In the genomic region with DNA sequence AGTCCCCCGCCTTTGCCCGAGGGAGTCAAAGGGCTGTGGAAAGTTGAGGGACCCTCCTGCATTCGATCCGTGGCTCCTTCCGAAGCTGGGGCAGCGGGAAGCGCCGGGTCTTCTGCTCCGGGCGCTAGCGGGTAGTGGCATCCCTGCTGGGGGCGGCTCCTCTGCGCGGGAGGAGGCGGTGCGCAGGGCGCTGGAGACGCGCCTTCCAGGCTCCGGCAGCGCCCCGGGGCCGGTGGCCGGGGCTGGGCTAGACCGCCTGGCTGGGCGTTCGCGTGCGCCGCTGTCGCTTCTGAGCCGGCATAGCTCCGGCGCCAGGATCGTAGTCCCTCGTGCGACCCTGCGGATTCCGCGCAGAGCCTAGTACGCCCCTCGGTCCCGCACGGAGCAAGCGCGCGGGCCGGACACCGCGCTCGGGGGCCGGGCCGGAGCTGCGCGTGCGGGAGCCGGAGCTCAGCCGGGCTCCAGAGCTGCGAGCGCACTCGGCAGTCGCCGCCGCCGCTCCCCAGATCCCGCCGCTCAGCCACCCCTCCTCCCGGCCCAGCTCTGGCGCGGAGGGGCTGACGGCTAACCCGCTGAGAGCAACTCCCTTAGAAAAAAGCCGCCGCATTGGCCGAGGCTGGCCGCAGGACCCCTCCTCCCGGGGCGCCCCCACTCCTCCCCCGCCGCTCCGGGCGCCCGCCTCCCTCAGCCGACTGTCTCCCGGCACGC, we compare ENCODE assay signal across 8 mouse cellular contexts. TPM values are rescaled to one million over a fixed set of nuclear protein-coding genes. Genes with fewer than 3 reads are reported as not detected.
DNase-seq lines count a peak whose midpoint lies in the region; ATAC-seq and TF ChIP-seq lines count a peak whose summit lies in the region.

Gene Bmper, plus strand, starts transcription at position 236 of the 708 bp plus-strand sequence.

- no peaks in the 10 kb centered on the region for H3K79me2 ChIP-seq in C2C12 (ENCODE audit: control insufficient read depth, insufficient read depth)

- 0 out of 2 replicates have a peak, but pooled peaks cover 9% of the 10 kb centered on the region for H3K4me1 ChIP-seq in embryonic facial prominence, embryonic 12.5 days
- H3K4me1 ChIP-seq in kidney, embryonic 15.5 days = peaks cover 15% of the 10 kb centered on the region
- H3K4me1 ChIP-seq in liver, embryonic 13.5 days (replicated peaks) = 0 out of 2 replicates have a peak, but pooled peaks cover 3% of the 10 kb centered on the region
- H3K4me1 ChIP-seq in neural tube, embryonic 12.5 days = peaks cover 7% of the 10 kb centered on the region

- DNase-seq in adrenal gland, adult 8-10 months = peak; percentile 15
- DNase-seq in heart, adult 9 months (ENCODE audit: low spot score in 2 of 2) = peak; percentile 49 to 55
- DNase-seq in liver, embryonic 13.5 days = no peak
- DNase-seq in urinary bladder, postnatal 36 days (ENCODE audit: low spot score in 2 of 2) = peak; percentile 9 to 47

- H3ac ChIP-seq in C2C12 (ENCODE audit: control insufficient read depth, insufficient read length, low read depth) = peak within 1 kb of the TSS; percentile 94

- no peaks in the 10 kb centered on the region for H3K9me3 ChIP-seq in embryonic facial prominence, embryonic 12.5 days
- H3K9me3 ChIP-seq in kidney, embryonic 15.5 days (replicated peaks) = no peaks in the 10 kb centered on the region
- no peaks in the 10 kb centered on the region for H3K9me3 ChIP-seq in liver, embryonic 13.5 days (replicated peaks)
- no peaks in the 10 kb centered on the region for H3K9me3 ChIP-seq in neural tube, embryonic 12.5 days

- no peaks in the 10 kb centered on the region for H3K79me3 ChIP-seq in C2C12 (ENCODE audit: low read depth)

- peak within 1 kb of the TSS; percentile 48 for H3K4me3 ChIP-seq in C2C12 (ENCODE audit: insufficient read depth, poor library complexity, severe bottlenecking)
- H3K4me3 ChIP-seq in embryonic facial prominence, embryonic 12.5 days = peak within 1 kb of the TSS; percentile 53
- peak within 1 kb of the TSS; percentile 64 for H3K4me3 ChIP-seq in kidney, embryonic 15.5 days (replicated peaks)
- peak within 1 kb of the TSS; percentile 54 for H3K4me3 ChIP-seq in liver, embryonic 13.5 days (replicated peaks)
- peak within 1 kb of the TSS; percentile 69 for H3K4me3 ChIP-seq in neural tube, embryonic 12.5 days

- peak within 1 kb of the TSS; percentile 71 for H3K9ac ChIP-seq in embryonic facial prominence, embryonic 12.5 days
- H3K9ac ChIP-seq in kidney, embryonic 15.5 days = peak within 1 kb of the TSS; percentile 68
- H3K9ac ChIP-seq in liver, embryonic 13.5 days = peak within 1 kb of the TSS; percentile 49; the same call in 1 of the 2 replicates
- H3K9ac ChIP-seq in neural tube, embryonic 12.5 days = peak within 1 kb of the TSS; percentile 77

- under 1% methylated on average over 84 of the region's 86 CpGs for WGBS in embryonic facial prominence, embryonic 12.5 days
- under 1% methylated on average over 84 of the region's 86 CpGs for WGBS in kidney, embryonic 15.5 days
- WGBS in liver, embryonic 13.5 days (ENCODE audit: insufficient replicate concordance) = 1% methylated on average over 69 of the region's 86 CpGs
- WGBS in neural tube, embryonic 12.5 days = under 1% methylated on average over 85 of the region's 86 CpGs

- peak within 1 kb of the TSS; percentile 85 for H3K27ac ChIP-seq in embryonic facial prominence, embryonic 12.5 days
- peak within 1 kb of the TSS; percentile 83 for H3K27ac ChIP-seq in kidney, embryonic 15.5 days
- no peak within 1 kb of the TSS for H3K27ac ChIP-seq in liver, embryonic 13.5 days
- peak within 1 kb of the TSS; percentile 59 for H3K27ac ChIP-seq in neural tube, embryonic 12.5 days

- no peaks in the 10 kb centered on the region for H3K36me3 ChIP-seq in C2C12 (ENCODE audit: control insufficient read depth, insufficient read depth)
- H3K36me3 ChIP-seq in embryonic facial prominence, embryonic 12.5 days = no peaks in the 10 kb centered on the region
- H3K36me3 ChIP-seq in kidney, embryonic 15.5 days = no peaks in the 10 kb centered on the region
- H3K36me3 ChIP-seq in liver, embryonic 13.5 days = no peaks in the 10 kb centered on the region
- H3K36me3 ChIP-seq in neural tube, embryonic 12.5 days = no peaks in the 10 kb centered on the region

- peak; percentile 80 for ATAC-seq in embryonic facial prominence, embryonic 12.5 days (ENCODE audit: insufficient number of reproducible peaks, insufficient read depth, low FRiP score, low TSS enrichment)
- ATAC-seq in kidney, embryonic 15.5 days (replicated peaks; ENCODE audit: low FRiP score) = peak; percentile 89
- ATAC-seq in liver, embryonic 13.5 days (ENCODE audit: low read depth) = peak; percentile 68
- ATAC-seq in neural tube, embryonic 12.5 days (ENCODE audit: low FRiP score, low read depth) = peak; percentile 86

- no peaks in the 10 kb centered on the region for H3K27me3 ChIP-seq in C2C12 (ENCODE audit: control insufficient read depth, insufficient read depth, insufficient read length)
- H3K27me3 ChIP-seq in embryonic facial prominence, embryonic 12.5 days = peaks cover 28% of the 10 kb centered on the region
- peaks cover 35% of the 10 kb centered on the region for H3K27me3 ChIP-seq in kidney, embryonic 15.5 days
- H3K27me3 ChIP-seq in liver, embryonic 13.5 days = peaks cover 60% of the 10 kb centered on the region
- peaks cover 26% of the 10 kb centered on the region for H3K27me3 ChIP-seq in neural tube, embryonic 12.5 days (replicated peaks)

- H3K4me2 ChIP-seq in embryonic facial prominence, embryonic 12.5 days (replicated peaks) = peak within 1 kb of the TSS; percentile 87
- H3K4me2 ChIP-seq in kidney, embryonic 15.5 days = peak within 1 kb of the TSS; percentile 88
- H3K4me2 ChIP-seq in liver, embryonic 13.5 days = peak within 1 kb of the TSS; percentile 69
- peak within 1 kb of the TSS; percentile 98 for H3K4me2 ChIP-seq in neural tube, embryonic 12.5 days (replicated peaks)

- no peak for TF ChIP-seq CTCF in C2C12 (IDR thresholded peaks at IDR 0.05; ENCODE audit: control insufficient read depth, insufficient read depth, insufficient read length)

TF ChIP-seq in C2C12, 6 proteins besides CTCF, POLR2A, EP300 and RAD21:
- TF ChIP-seq MYOG (IDR thresholded peaks at IDR 0.05; ENCODE audit: control insufficient read depth, extremely low read depth, insufficient read length) = no peak
- TF ChIP-seq FOSL1 (IDR thresholded peaks at IDR 0.05; ENCODE audit: insufficient read depth, low read length, poor library complexity, severe bottlenecking) = no peak
- no peak for TF ChIP-seq MAX (IDR thresholded peaks at IDR 0.05)
- TF ChIP-seq USF1 (IDR thresholded peaks at IDR 0.05; ENCODE audit: low read depth) = no peak
- no peak for TF ChIP-seq CEBPB (IDR thresholded peaks at IDR 0.05; ENCODE audit: low read depth)
- TF ChIP-seq MYOD1 (IDR thresholded peaks at IDR 0.05; ENCODE audit: control insufficient read depth, insufficient read length, low read depth) = no peak

RNA-seq across cellular contexts. Expression of gene Bmper, which starts in this region (rescaled TPM):
- 1.2 TPM for polyA plus RNA-seq in C2C12 (2012; fragmentation: generic; extraction: Trizol)
- total RNA-seq in adrenal gland, adult 8-10 months (2022) = 1 to 10 TPM in 1 of 4 experiments, under 1 TPM in 3; 0.66 to 1.1 (median 0.75) TPM
- polyA plus RNA-seq in embryonic facial prominence, embryonic 12.5 days (2016; fragmentation: Nextera tagmentation; extraction: Ambion mirVana) = 23.8 and 25.0 TPM in 2 replicates
- 21.6 and 23.5 TPM in 2 replicates for polyA plus RNA-seq in kidney, embryonic 15.5 days (2015; fragmentation: Nextera tagmentation; extraction: Ambion mirVana)
- polyA plus RNA-seq in liver, embryonic 13.5 days (2015; fragmentation: Nextera tagmentation; extraction: Ambion mirVana) = 0.28 and 0.29 TPM in 2 replicates
- polyA plus RNA-seq in neural tube, embryonic 12.5 days (2016; fragmentation: Nextera tagmentation; extraction: Ambion mirVana) = 8.5 TPM in 2 replicates

Comparison
In these comparisons a context has a peak if more than half of its experiments do, and no peak if none do; other contexts are left out.
1. Peak in ATAC-seq, H3K4me3 ChIP-seq, H3K9ac ChIP-seq and H3K4me2 ChIP-seq in liver, embryonic 13.5 days; RNA of the gene not detected or under 1 TPM.